Mouse (Mus musculus) heart, adult 2 months (tissue): ENCODE data around the gene Wtip.
"Not testable (repeated sequence)": the region's sequence is repeated elsewhere in the genome, so short reads cannot be mapped to it uniquely, and the experiment has no call there.

Experiments used
- CTCF ChIP-seq: fragments of 200-600 bp; IDR thresholded peaks from 2 replicates; pipeline ENCODE4 v1.8.1; 2022; ENCODE audit warnings: antibody characterized with exemption, mild to moderate bottlenecking, moderate library complexity
- EP300 ChIP-seq: fragments of 200-500 bp; IDR thresholded peaks from 2 replicates; pipeline ENCODE4 v1.6.1; 2011; ENCODE audit warnings: low read depth, low read length, control low read depth; ENCODE audit not compliant: insufficient read depth
- POLR2A ChIP-seq: fragments of 200-500 bp; IDR thresholded peaks from 2 replicates; pipeline ENCODE4 v1.6.1; 2011; ENCODE audit warnings: mild to moderate bottlenecking, low read depth, low read length, control low read depth; ENCODE audit not compliant: insufficient read depth

DNA sequence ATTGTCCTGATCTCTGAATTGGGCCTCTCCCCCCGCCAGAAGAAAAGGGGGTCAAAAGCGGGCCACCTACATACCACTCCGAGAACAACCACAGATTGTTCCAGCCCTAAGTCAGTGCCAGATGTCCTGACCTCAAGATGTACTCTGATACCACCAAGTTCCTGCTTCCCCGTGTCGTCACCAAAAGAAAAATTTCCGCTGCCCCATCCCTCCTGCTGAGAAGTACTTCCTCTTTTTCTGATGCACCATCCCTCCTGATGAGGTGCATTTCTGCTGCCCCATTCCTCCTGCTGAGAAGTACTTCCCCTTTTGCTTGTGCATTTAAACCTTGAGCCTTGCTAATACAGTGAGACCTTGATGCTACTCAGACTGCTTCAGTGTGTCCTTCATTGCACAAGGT lies 43.2 kb upstream of the Wtip start:
- TF ChIP-seq CTCF, EP300, POLR2A: not testable (repeated sequence)
